Mouse (Mus musculus) central nervous system, embryonic 11.5 days (tissue): Measurements from ENCODE around the gene Def8. TPM values are rescaled to one million over a fixed set of nuclear protein-coding genes. Genes with fewer than 3 reads are reported as not detected.

Source experiments
- polyA plus RNA-seq: library from polyadenylated mRNA; depleted of rRNA; stranded (reverse); fragments of >200 nt; gene quantifications from 2 replicates; pipeline ENCODE4 v1.2.3, GENCODE M21; 2012; rRNA removed

Gene Def8
- 29.3 and 33.4 TPM in 2 replicates for polyA plus RNA-seq

GRCm38 (mm10) chr8:123423441-123423840 is at the start of gene Def8:
Gene Def8 (plus strand): TSS chr8:123423527.

GRCm38 (mm10) chr8:123406786-123407185 is 16.5 kb upstream of the Def8 start, which contains the start of gene Mc1r:
Gene Mc1r (plus strand): TSS chr8:123407107.

GRCm38 (mm10) chr8:123411246-123411645 is 12.1 kb upstream of the Def8 start, which contains the start of gene Tubb3:
Gene Tubb3 (plus strand): TSS chr8:123411424.

GRCm38 (mm10) chr8:123477737-123478258 is 54.5 kb downstream of the Def8 start, which contains the start of gene Afg3l1:
Gene Afg3l1 (plus strand): TSS chr8:123477903.

Other genes starting within 250 kb of the Def8 start
- gene Dpep1, start 237.3 kb upstream of the Def8 start, polyA plus RNA-seq: 1.1 and 2.0 TPM in 2 replicates
- gene Chmp1a, start 210.8 kb upstream of the Def8 start, polyA plus RNA-seq: 81.7 and 91.7 TPM in 2 replicates
- 6.1 and 8.3 TPM in 2 replicates for gene Spata33, start 210.7 kb upstream of the Def8 start, polyA plus RNA-seq
- gene Cdk10, start 198.7 kb upstream of the Def8 start, polyA plus RNA-seq: 92.9 and 95.0 TPM in 2 replicates
- gene Spata2l, start 187.3 kb upstream of the Def8 start, polyA plus RNA-seq: 1.3 and 2.5 TPM in 2 replicates
- 30.9 and 36.9 TPM in 2 replicates for gene Zfp276, start 169.3 kb upstream of the Def8 start, polyA plus RNA-seq
- 62.1 and 62.6 TPM in 2 replicates for gene Vps9d1, start 169.2 kb upstream of the Def8 start, polyA plus RNA-seq
- 66.6 and 68.8 TPM in 2 replicates for gene Fanca, start 105.0 kb upstream of the Def8 start, polyA plus RNA-seq
- 12.7 and 30.7 TPM in 2 replicates for gene Spire2, start 90.8 kb upstream of the Def8 start, polyA plus RNA-seq
- gene Tcf25, start 49.8 kb upstream of the Def8 start, polyA plus RNA-seq: 143 and 176 TPM in 2 replicates
- gene Mc1r, start 16.4 kb upstream of the Def8 start, polyA plus RNA-seq: 0.04 and 0.05 TPM in 2 replicates
- gene Tubb3, start 12.1 kb upstream of the Def8 start, polyA plus RNA-seq: 858 and 1,002 TPM in 2 replicates
- 33.9 and 35.0 TPM in 2 replicates for gene Afg3l1, start 54.4 kb downstream of the Def8 start, polyA plus RNA-seq
- 16.6 and 18.0 TPM in 2 replicates for gene Dbndd1, start 91.9 kb downstream of the Def8 start, polyA plus RNA-seq
- gene Gas8, start 95.3 kb downstream of the Def8 start, polyA plus RNA-seq: 46.6 and 93.4 TPM in 2 replicates
- 15.3 and 20.7 TPM in 2 replicates for gene Rhou, start 230.4 kb downstream of the Def8 start, polyA plus RNA-seq